Mouse (Mus musculus): ENCODE data around the gene Neurl1b. TPM values are rescaled to one million over a fixed set of nuclear protein-coding genes. Genes with fewer than 3 reads are reported as not detected.

The Neurl1b gene
- polyA plus RNA-seq, 1 experiment from 2014 or later: 2.3 TPM

Other genes with a start within 250 kb of the Neurl1b start
- gene Pdia2, start 215.7 kb upstream of the Neurl1b start, polyA plus RNA-seq (2015; fragmentation: Nextera tagmentation; extraction: Ambion mirVana): 0.47 and 3.1 TPM in 2 replicates
- gene Rgs11, start 211.9 kb upstream of the Neurl1b start, polyA plus RNA-seq (2015; fragmentation: Nextera tagmentation; extraction: Ambion mirVana): 8.6 and 9.3 TPM in 2 replicates
- 3.9 and 5.1 TPM in 2 replicates for gene Arhgdig, start 207.0 kb upstream of the Neurl1b start, polyA plus RNA-seq (2015; fragmentation: Nextera tagmentation; extraction: Ambion mirVana)
- 44.9 and 45.0 TPM in 2 replicates for gene Fam234a, start 170.6 kb upstream of the Neurl1b start, polyA plus RNA-seq (2015; fragmentation: Nextera tagmentation; extraction: Ambion mirVana)
- gene Luc7l, start 161.9 kb upstream of the Neurl1b start, polyA plus RNA-seq (2015; fragmentation: Nextera tagmentation; extraction: Ambion mirVana): 54.2 and 56.8 TPM in 2 replicates
- 103 and 121 TPM in 2 replicates for gene Ergic1, start 146.7 kb downstream of the Neurl1b start, polyA plus RNA-seq (2015; fragmentation: Nextera tagmentation; extraction: Ambion mirVana)
- gene Dusp1, start 147.3 kb downstream of the Neurl1b start, polyA plus RNA-seq (2015; fragmentation: Nextera tagmentation; extraction: Ambion mirVana): 32.8 and 33.1 TPM in 2 replicates
- gene Atp6v0e, start 248.4 kb downstream of the Neurl1b start, polyA plus RNA-seq (2015; fragmentation: Nextera tagmentation; extraction: Ambion mirVana): 187 and 228 TPM in 2 replicates

Data from heart, embryonic 13.5 days (tissue).